Mouse (Mus musculus) MEL (cell line): ENCODE data around the gene Slc16a1. TPM values are rescaled to one million over a fixed set of nuclear protein-coding genes. Genes with fewer than 3 reads are reported as not detected.

Experiments used
- DNase-seq: peaks from one replicate; pipeline ENCODE4 v3.0.0; 2011; ENCODE audit warnings: low read depth, low spot score
- H3K27ac ChIP-seq: 2 replicates; pipeline ENCODE4 v1.5.1; 2012; ENCODE audit warnings: low read depth, mild to moderate bottlenecking, control low read depth, low read length, moderate library complexity; ENCODE audit not compliant: control insufficient read depth
- H3K27me3 ChIP-seq, 2 experiments: fragments of 150-350 bp in 1 of 2; sonication (generic) in 1 of 2; 2 replicates each; pipeline ENCODE4 v1.6.1; 2012; ENCODE audit warnings: low read length in 2 of 2, mild to moderate bottlenecking in 2 of 2, improper control_type of control experiment in 1 of 2, moderate library complexity in 1 of 2; ENCODE audit not compliant: insufficient read depth in 2 of 2, control insufficient read depth in 1 of 2
- H3K36me3 ChIP-seq, 2 experiments: 2 replicates each; pipeline ENCODE4 v1.6.1; 2012 to 2014; ENCODE audit warnings: low read length in 2 of 2, improper control_type of control experiment in 1 of 2, inconsistent platforms in 1 of 2, mild to moderate bottlenecking in 1 of 2; ENCODE audit not compliant: insufficient read depth in 2 of 2, control insufficient read depth in 1 of 2
- H3K4me1 ChIP-seq, 2 experiments: fragments of 150-350 bp in 1 of 2; sonication (generic) in 1 of 2; 2 replicates each; pipeline ENCODE4 v1.6.1; 2012; ENCODE audit warnings: low read length in 2 of 2, improper control_type of control experiment in 1 of 2, mild to moderate bottlenecking in 1 of 2; ENCODE audit not compliant: insufficient read depth in 2 of 2, control insufficient read depth in 1 of 2
- H3K4me3 ChIP-seq, 2 experiments: fragments of 150-350 bp in 1 of 2; sonication (generic) in 1 of 2; 2 replicates each; pipeline ENCODE4 v1.5.1; 2012; ENCODE audit warnings: low read depth in 2 of 2, low read length in 2 of 2, mild to moderate bottlenecking in 2 of 2, moderate library complexity in 2 of 2, control low read depth in 1 of 2, improper control_type of control experiment in 1 of 2; ENCODE audit not compliant: control insufficient read depth in 1 of 2, insufficient read depth in 1 of 2
- H3K79me2 ChIP-seq: 2 replicates; pipeline ENCODE4 v1.6.1; 2012; ENCODE audit warnings: mild to moderate bottlenecking, low read length, moderate library complexity; ENCODE audit not compliant: control insufficient read depth, poor library complexity, insufficient read depth
- H3K9ac ChIP-seq: 2 replicates; pipeline ENCODE4 v1.6.1; 2012; ENCODE audit warnings: low read depth, mild to moderate bottlenecking, control low read depth, low read length, moderate library complexity; ENCODE audit not compliant: control insufficient read depth, poor library complexity, severe bottlenecking
- H3K9me3 ChIP-seq: fragments of 150-350 bp; sonication (generic); replicated peaks from 2 replicates; pipeline ENCODE4 v1.6.1; 2012; ENCODE audit warnings: mild to moderate bottlenecking, low read length, improper control_type of control experiment, moderate library complexity; ENCODE audit not compliant: insufficient read depth
- BHLHE40 ChIP-seq: IDR thresholded peaks from 2 replicates; pipeline ENCODE4 v1.6.1; 2012; ENCODE audit warnings: low read depth, mild to moderate bottlenecking, inconsistent platforms, low read length, improper control_type of control experiment, borderline replicate concordance
- CHD1 ChIP-seq: IDR thresholded peaks from 2 replicates; pipeline ENCODE4 v1.6.1; 2012; ENCODE audit warnings: low read depth, mild to moderate bottlenecking, inconsistent platforms, low read length, improper control_type of control experiment
- ETS1 ChIP-seq: IDR thresholded peaks from 2 replicates; pipeline ENCODE4 v1.6.1; 2012; ENCODE audit warnings: low read depth, mild to moderate bottlenecking, inconsistent platforms, low read length, improper control_type of control experiment, moderate library complexity
- GABPA ChIP-seq: IDR thresholded peaks from 2 replicates; pipeline ENCODE4 v1.6.1; 2012; ENCODE audit warnings: low read depth, mild to moderate bottlenecking, inconsistent platforms, low read length, improper control_type of control experiment, moderate library complexity
- JUND ChIP-seq: IDR thresholded peaks from 2 replicates; pipeline ENCODE4 v1.6.1; 2011; ENCODE audit warnings: low read depth, mild to moderate bottlenecking, improper control_type of control experiment, low read length
- MEF2A ChIP-seq: IDR thresholded peaks from 2 replicates; pipeline ENCODE4 v1.6.1; 2014; ENCODE audit warnings: low read depth, mild to moderate bottlenecking, inconsistent platforms, low read length, improper control_type of control experiment; ENCODE audit not compliant: poor library complexity, insufficient replicate concordance, severe bottlenecking; ENCODE audit errors: extremely low read depth
- MXI1 ChIP-seq: IDR thresholded peaks from 2 replicates; pipeline ENCODE4 v1.6.1; 2011; ENCODE audit warnings: mild to moderate bottlenecking, low read depth, low read length, improper control_type of control experiment
- MYC ChIP-seq: IDR thresholded peaks from 2 replicates; pipeline ENCODE4 v1.6.1; 2011; ENCODE audit warnings: low read depth, mild to moderate bottlenecking, low read length, improper control_type of control experiment, moderate library complexity
- NRF1 ChIP-seq: IDR thresholded peaks from 2 replicates; pipeline ENCODE4 v1.6.1; 2014; ENCODE audit warnings: low read depth, mild to moderate bottlenecking, inconsistent platforms, low read length, improper control_type of control experiment, moderate library complexity; ENCODE audit not compliant: poor library complexity, insufficient read depth, severe bottlenecking
- SIN3A ChIP-seq: IDR thresholded peaks from 2 replicates; pipeline ENCODE4 v1.6.1; 2012; ENCODE audit warnings: low read length, improper control_type of control experiment, inconsistent platforms
- TAL1 ChIP-seq: IDR thresholded peaks from 2 replicates; pipeline ENCODE4 v1.6.1; 2012; ENCODE audit warnings: mild to moderate bottlenecking, inconsistent platforms, low read length, moderate library complexity, mixed read lengths
- TCF12 ChIP-seq: IDR thresholded peaks from 2 replicates; pipeline ENCODE4 v1.6.1; 2014; ENCODE audit warnings: low read depth, mild to moderate bottlenecking, inconsistent platforms, low read length, improper control_type of control experiment, moderate library complexity
- ZNF384 ChIP-seq: IDR thresholded peaks from 2 replicates; pipeline ENCODE4 v1.6.1; 2012; ENCODE audit warnings: low read depth, mild to moderate bottlenecking, inconsistent platforms, low read length, improper control_type of control experiment
- polyA plus RNA-seq, 2 experiments: library from polyadenylated mRNA; stranded (reverse) in 1 of 2; unstranded in 1 of 2; fragments of >175 nt in 1 of 2; fragments of >200 nt in 1 of 2; gene quantifications; 2 replicates each; pipeline versions ENCODE4 v1.2.1 to v1.2.4; 2012; ENCODE audit warnings: low replicate concordance in 2 of 2, low read depth in 1 of 2; ENCODE audit not compliant: insufficient read length in 2 of 2, insufficient read depth in 1 of 2, missing spikeins in 1 of 2
- total RNA-seq: library from RNA; depleted of rRNA; stranded (reverse); fragments of 300-350 nt; gene quantifications from 2 replicates; pipeline ENCODE4 v1.2.3, GENCODE M21; 2012

Gene Slc16a1
- total and polyA plus RNA-seq, 3 experiments, result 43.7 to 128 (median 96.1) TPM

GRCm38 (mm10) chr3:104639749-104640368, 1.4 kb downstream of the Slc16a1 start:
- peaks cover 72% of the 10 kb centered on the region for H3K79me2 ChIP-seq
- TF ChIP-seq TCF12 (no peak), SIN3A (0 out of 2 replicates have a peak, but pooled peaks have one; percentile 5), JUND (peak; percentile 66; the same call in 1 of the 2 replicates), MYC (peak; percentile 10; the same call in 1 of the 2 replicates), CHD1 (peak; percentile 78; the same call in 1 of the 2 replicates), ETS1 (peak; percentile 26; the same call in 1 of the 2 replicates)
- TF ChIP-seq, all 39 proteins: peak for 5
- peaks cover 21 to 22% of the 10 kb centered on the region in 2 experiments for H3K4me1 ChIP-seq
- H3K4me3 ChIP-seq, result peak overlapping the region; percentile 67 to 85
- DNase-seq, result no peak
- peak overlapping the region; percentile 69 for H3K27ac ChIP-seq
- H3K9ac ChIP-seq, result peak overlapping the region; percentile 94
- no peaks in the 10 kb centered on the region for H3K27me3 ChIP-seq
- no peaks in the 10 kb centered on the region for H3K9me3 ChIP-seq
- H3K36me3 ChIP-seq, result peaks cover 0 to 52% of the 10 kb centered on the region in 2 experiments; a peak in 3 of 4 replicates

DNA sequence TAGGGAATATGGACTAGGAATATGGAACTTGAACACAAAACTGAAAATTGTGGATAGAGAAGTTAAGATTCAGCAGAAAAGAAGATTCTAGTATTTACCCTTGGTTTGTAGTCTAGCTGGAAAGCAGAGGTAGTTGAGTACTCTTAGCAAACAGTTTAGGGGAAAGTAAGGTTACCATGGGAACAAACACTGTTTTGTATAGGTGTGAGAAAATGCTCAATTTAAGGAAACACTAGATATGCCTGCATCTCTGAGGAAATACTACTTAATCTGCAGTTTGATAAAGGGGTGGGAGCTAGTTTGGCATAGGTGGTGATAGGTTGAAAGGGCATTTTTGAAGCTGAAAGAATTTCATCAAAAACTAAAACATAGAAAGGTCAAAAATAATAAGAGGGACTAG, 2.4 kb downstream of the Slc16a1 start:
- Histone ChIP-seq H3K4me1 (peaks cover 21 to 22% of the 10 kb centered on the region in 2 experiments), H3K27me3 (no peaks in the 10 kb centered on the region), H3K79me2 (peaks cover 79% of the 10 kb centered on the region), H3K9me3 (no peaks in the 10 kb centered on the region), H3K4me3 (peak overlapping the region in 1 of 2 experiments; percentile 85; a peak in 2 of 4 replicates), H3K36me3 (peaks cover 0 to 57% of the 10 kb centered on the region in 2 experiments; a peak in 3 of 4 replicates), H3K9ac (peak overlapping the region; percentile 22), H3K27ac (peak overlapping the region; percentile 69)
- DNase-seq, result peak; percentile 72
- peak; percentile 81; the same call in 1 of the 2 replicates for TF ChIP-seq SIN3A
- TF ChIP-seq NRF1, result no peak
- no peak for TF ChIP-seq MEF2A
- TF ChIP-seq ZNF384, result no peak
- TF ChIP-seq MXI1, result peak; percentile 35; the same call in 1 of the 2 replicates
- no peak for TF ChIP-seq GABPA
- TF ChIP-seq TAL1, result no peak
- TF ChIP-seq TCF12, result no peak
- TF ChIP-seq BHLHE40, result no peak
- no peak for TF ChIP-seq MYC
